Mouse (Mus musculus): ENCODE results near the gene 2310009B15Rik.

2310009B15Rik gene

GRCm38 (mm10) chr1:138842756-138843155 is 13.9 kb downstream of the 2310009B15Rik start:
- no peak for DNase-seq (ENCODE audit: low read depth, low spot score)

- no peak for DNase-seq (ENCODE audit: low read depth, low spot score)
These were observed 14.3 kb downstream of the 2310009B15Rik start for GRCm38 (mm10) chr1:138842315-138842714.

- DNase-seq (ENCODE audit: low read depth, low spot score) = no peak
These were observed 15.2 kb downstream of the 2310009B15Rik start for GRCm38 (mm10) chr1:138841306-138842095.

- no peak for DNase-seq (ENCODE audit: low read depth, low spot score)
These were observed 16.0 kb downstream of the 2310009B15Rik start for GRCm38 (mm10) chr1:138840440-138841305.

GRCm38 (mm10) chr1:138839809-138840430 is 16.7 kb downstream of the 2310009B15Rik start:
- no peak for DNase-seq (ENCODE audit: low read depth, low spot score)

- no peak for DNase-seq (ENCODE audit: low read depth, low spot score)
These were observed 17.4 kb downstream of the 2310009B15Rik start for GRCm38 (mm10) chr1:138839291-138839690.

GRCm38 (mm10) chr1:138837786-138838743 is 18.6 kb downstream of the 2310009B15Rik start:
- DNase-seq (ENCODE audit: low read depth, low spot score) = no peak

- no peak for DNase-seq (ENCODE audit: low read depth, low spot score)
These were observed 21.2 kb downstream of the 2310009B15Rik start for GRCm38 (mm10) chr1:138835355-138835900.

GRCm38 (mm10) chr1:138831309-138831708 is 25.3 kb downstream of the 2310009B15Rik start:
- no peak for DNase-seq (ENCODE audit: low read depth, low spot score)

- DNase-seq (ENCODE audit: low read depth, low spot score) = no peak
These were observed 29.8 kb downstream of the 2310009B15Rik start for GRCm38 (mm10) chr1:138826841-138827240.

- no peak for DNase-seq (ENCODE audit: low read depth, low spot score)
These were observed 33.7 kb downstream of the 2310009B15Rik start for GRCm38 (mm10) chr1:138822985-138823322.

GRCm38 (mm10) chr1:138822255-138822984 is 34.2 kb downstream of the 2310009B15Rik start:
- DNase-seq (ENCODE audit: low read depth, low spot score) = no peak

All from telencephalon, adult 2 months (tissue).